Mouse (Mus musculus): ENCODE results near the gene Fam217b.

Fam217b gene

GRCm38 (mm10) chr2:178449386-178449785 lies 35.1 kb downstream of the Fam217b start:
- DNase-seq, result no peak

- DNase-seq, result no peak
Observed at GRCm38 (mm10) chr2:178450236-178450635, 35.9 kb downstream of the Fam217b start.

GRCm38 (mm10) chr2:178450961-178451360 lies 36.6 kb downstream of the Fam217b start:
- DNase-seq, result no peak

GRCm38 (mm10) chr2:178454664-178455516 lies 40.6 kb downstream of the Fam217b start:
- peak; percentile 67 for DNase-seq

- no peak for DNase-seq
Observed at GRCm38 (mm10) chr2:178457414-178457813, 43.1 kb downstream of the Fam217b start.

- DNase-seq, result no peak
Observed at GRCm38 (mm10) chr2:178460353-178460752, 46.0 kb downstream of the Fam217b start.

- DNase-seq, result no peak
Observed at GRCm38 (mm10) chr2:178471546-178472480, 57.5 kb downstream of the Fam217b start.

GRCm38 (mm10) chr2:178473916-178474315 lies 59.6 kb downstream of the Fam217b start:
- no peak for DNase-seq
